Mouse (Mus musculus) C2C12 (cell line): Measurements from ENCODE around the gene Clp1.

Experiments used
- CTCF ChIP-seq: IDR thresholded peaks from one replicate; pipeline ENCODE4 v1.5.1; 2011; ENCODE audit not compliant: control insufficient read depth, insufficient read depth, insufficient read length
- MAX ChIP-seq: IDR thresholded peaks from one replicate; pipeline ENCODE4 v1.6.1; 2011; ENCODE audit warnings: mild to moderate bottlenecking, control low read depth
- MYOD1 ChIP-seq: IDR thresholded peaks from one replicate; pipeline ENCODE4 v1.6.1; 2011; ENCODE audit warnings: low read depth; ENCODE audit not compliant: control insufficient read depth, insufficient read length
- MYOG ChIP-seq: IDR thresholded peaks from one replicate; pipeline ENCODE4 v1.6.1; 2011; ENCODE audit not compliant: control insufficient read depth, insufficient read length; ENCODE audit errors: extremely low read depth
- USF1 ChIP-seq: IDR thresholded peaks from one replicate; pipeline ENCODE4 v1.6.1; 2011; ENCODE audit warnings: low read depth, mild to moderate bottlenecking, control low read depth, moderate library complexity

- TF ChIP-seq MYOD1 = no peak
- no peak for TF ChIP-seq CTCF
- TF ChIP-seq USF1 = no peak
- TF ChIP-seq MAX = no peak
- no peak for TF ChIP-seq MYOG
Observed at GRCm38 (mm10) chr2:84757026-84757682, 30.0 kb upstream of the Clp1 start.
